Mouse (Mus musculus): ENCODE data around the gene Cux1. TPM values are rescaled to one million over a fixed set of nuclear protein-coding genes. Genes with fewer than 3 reads are reported as not detected.
"Not testable (repeated sequence)": the region's sequence is repeated elsewhere in the genome, so short reads cannot be mapped to it uniquely, and the experiment has no call there.

Gene Cux1
- polyA plus RNA-seq, 1 experiment from 2014 or later = 89.1 TPM

DNA sequence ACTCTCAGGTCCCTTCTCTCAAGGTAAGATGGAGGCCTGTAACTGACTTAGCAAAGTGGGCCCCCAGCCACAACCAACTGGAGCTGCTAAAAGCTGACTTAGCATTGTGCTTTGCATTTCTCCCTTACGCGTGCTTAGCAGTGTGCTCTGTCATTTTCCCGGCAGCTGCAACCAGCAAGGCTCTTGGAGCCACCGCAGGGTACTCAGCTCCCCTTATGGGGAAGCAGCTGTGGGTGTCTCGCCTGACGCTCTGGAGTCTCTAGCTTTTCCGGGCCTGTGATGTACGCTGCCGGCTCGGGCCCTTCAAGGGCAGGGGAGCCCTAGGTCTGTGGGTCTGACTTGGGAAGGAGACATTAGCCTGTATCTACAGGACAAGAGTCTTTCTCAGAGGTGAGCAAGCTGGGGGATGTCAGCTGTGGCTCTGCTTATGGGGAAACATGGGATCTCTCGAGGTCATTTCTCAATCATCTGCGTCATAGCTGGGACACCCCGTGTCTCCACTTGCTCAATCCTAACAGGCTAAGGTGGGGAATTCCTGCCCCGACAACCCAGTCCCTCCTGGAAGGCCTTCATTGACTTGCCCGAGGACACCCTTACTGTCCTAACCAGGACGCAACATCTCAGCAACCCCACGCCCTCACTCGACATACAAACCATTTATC lies 350.2 kb downstream of the Cux1 start:
- Histone ChIP-seq H3K27me3 (ENCODE audit: control insufficient read depth, insufficient read depth, low read length) (no peaks in the 10 kb centered on the region), H3K4me3 (replicated peaks; ENCODE audit: low read length) (no peak overlapping the region), H3K27ac (no peak overlapping the region), H3K9ac (no peak overlapping the region), H3K36me3 (replicated peaks; ENCODE audit: control insufficient read depth, insufficient read depth) (peaks cover 33% of the 10 kb centered on the region), H3K4me1 (replicated peaks; ENCODE audit: control insufficient read depth, insufficient read depth, low read length) (no peaks in the 10 kb centered on the region), H3K4me2 (replicated peaks) (no peak overlapping the region), H3K9me3 (ENCODE audit: control insufficient read depth, low read length) (peaks cover 5% of the 10 kb centered on the region; the same call in 1 of the 2 replicates)
- ATAC-seq (ENCODE audit: low FRiP score) (no peak), DNase-seq (ENCODE audit: low spot score) (no peak)
- WGBS = 82% methylated on average over 18 of the region's 18 CpGs

DNA sequence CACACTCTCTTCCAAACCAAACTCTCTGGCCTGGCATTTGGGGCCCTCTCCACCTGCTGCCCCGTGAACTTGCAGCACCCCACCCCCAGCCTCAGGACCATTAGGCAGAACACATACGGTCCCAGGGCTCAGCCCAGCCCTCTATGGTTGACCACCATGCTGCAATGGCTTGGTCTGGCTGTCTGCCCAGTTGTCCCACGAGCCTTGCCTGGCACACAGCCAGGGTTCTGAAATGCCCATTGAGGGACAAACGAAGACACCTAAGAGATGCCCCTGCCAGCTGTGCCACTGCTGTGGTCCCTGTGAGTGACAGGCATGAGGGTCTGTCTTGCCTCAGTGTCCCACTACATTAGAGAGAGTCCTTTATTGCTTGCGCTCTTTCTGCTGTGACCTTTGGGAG lies 351.3 kb downstream of the Cux1 start:
- no peak overlapping the region for H3K4me3 ChIP-seq (replicated peaks; ENCODE audit: low read length)
- DNase-seq (ENCODE audit: low spot score) (no peak), ATAC-seq (ENCODE audit: low FRiP score) (no peak)
- no peak overlapping the region for H3K9ac ChIP-seq
- peaks cover 21% of the 10 kb centered on the region for H3K36me3 ChIP-seq (replicated peaks; ENCODE audit: control insufficient read depth, insufficient read depth)
- peaks cover 5% of the 10 kb centered on the region; the same call in 1 of the 2 replicates for H3K9me3 ChIP-seq (ENCODE audit: control insufficient read depth, low read length)
- WGBS = 69% methylated on average over 5 of the region's 5 CpGs
- H3K27ac ChIP-seq = no peak overlapping the region
- no peak overlapping the region for H3K4me2 ChIP-seq (replicated peaks)
- no peaks in the 10 kb centered on the region for H3K27me3 ChIP-seq (ENCODE audit: control insufficient read depth, insufficient read depth, low read length)
- no peaks in the 10 kb centered on the region for H3K4me1 ChIP-seq (replicated peaks; ENCODE audit: control insufficient read depth, insufficient read depth, low read length)

DNA sequence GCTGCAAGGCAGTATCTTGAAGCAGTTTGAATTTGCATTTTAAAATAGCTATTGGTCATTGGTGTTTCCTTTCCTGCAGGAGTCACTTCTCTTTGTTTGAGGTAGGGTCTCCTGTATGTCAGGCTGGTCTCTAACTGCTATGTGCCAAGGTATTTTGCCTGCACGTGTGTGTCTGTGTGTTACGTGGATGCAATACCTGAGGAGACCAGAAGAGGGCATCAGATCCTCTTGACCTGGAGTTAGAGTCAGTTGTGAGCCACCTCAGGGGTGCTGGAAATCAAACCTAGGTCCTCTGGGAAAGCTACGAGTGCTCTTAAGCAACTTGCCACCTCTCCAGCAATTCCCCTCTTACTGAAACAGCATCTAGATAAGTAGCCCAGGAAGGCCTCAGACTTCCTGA lies 352.1 kb downstream of the Cux1 start:
- 92% methylated on average over 3 of the region's 3 CpGs for WGBS
- peaks cover 14% of the 10 kb centered on the region for H3K36me3 ChIP-seq (replicated peaks; ENCODE audit: control insufficient read depth, insufficient read depth)
- no peaks in the 10 kb centered on the region for H3K4me1 ChIP-seq (replicated peaks; ENCODE audit: control insufficient read depth, insufficient read depth, low read length)
- H3K27ac ChIP-seq = no peak overlapping the region
- ATAC-seq (ENCODE audit: low FRiP score) = no peak
- no peak overlapping the region for H3K4me3 ChIP-seq (replicated peaks; ENCODE audit: low read length)
- H3K9ac ChIP-seq = no peak overlapping the region
- no peak overlapping the region for H3K4me2 ChIP-seq (replicated peaks)
- H3K9me3 ChIP-seq (ENCODE audit: control insufficient read depth, low read length) = peaks cover 5% of the 10 kb centered on the region; the same call in 1 of the 2 replicates
- DNase-seq (ENCODE audit: low spot score) = no peak
- no peaks in the 10 kb centered on the region for H3K27me3 ChIP-seq (ENCODE audit: control insufficient read depth, insufficient read depth, low read length)

DNA sequence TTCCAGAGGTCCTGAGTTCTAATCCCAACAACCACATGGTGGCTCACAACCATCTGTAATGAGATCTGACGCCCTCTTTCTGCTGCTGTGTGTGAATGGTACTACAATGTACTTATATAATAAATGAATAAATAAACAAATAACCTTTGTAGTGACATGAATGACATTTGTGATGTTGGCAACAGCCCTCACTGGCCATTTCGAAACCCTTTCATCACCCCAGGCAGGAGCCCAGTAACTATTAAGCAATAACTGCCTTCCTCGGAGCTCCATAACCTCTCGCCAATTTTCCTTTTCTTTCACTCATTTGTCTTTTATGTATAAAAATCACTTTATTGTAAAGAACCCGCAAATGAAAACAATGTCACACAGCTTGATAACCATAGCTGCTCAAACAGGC lies 353.6 kb downstream of the Cux1 start:
- no peak overlapping the region for H3K4me2 ChIP-seq (replicated peaks)
- no peak overlapping the region for H3K4me3 ChIP-seq (replicated peaks; ENCODE audit: low read length)
- no peak for ATAC-seq (ENCODE audit: low FRiP score)
- no peak for DNase-seq (ENCODE audit: low spot score)
- H3K4me1 ChIP-seq (replicated peaks; ENCODE audit: control insufficient read depth, insufficient read depth, low read length) = no peaks in the 10 kb centered on the region
- no peak overlapping the region for H3K27ac ChIP-seq
- WGBS = 81% methylated on average over 5 of the region's 5 CpGs
- no peaks in the 10 kb centered on the region for H3K27me3 ChIP-seq (ENCODE audit: control insufficient read depth, insufficient read depth, low read length)
- peaks cover 3% of the 10 kb centered on the region for H3K36me3 ChIP-seq (replicated peaks; ENCODE audit: control insufficient read depth, insufficient read depth)
- no peak overlapping the region for H3K9ac ChIP-seq
- H3K9me3 ChIP-seq (ENCODE audit: control insufficient read depth, low read length) = peaks cover 5% of the 10 kb centered on the region; the same call in 1 of the 2 replicates

DNA sequence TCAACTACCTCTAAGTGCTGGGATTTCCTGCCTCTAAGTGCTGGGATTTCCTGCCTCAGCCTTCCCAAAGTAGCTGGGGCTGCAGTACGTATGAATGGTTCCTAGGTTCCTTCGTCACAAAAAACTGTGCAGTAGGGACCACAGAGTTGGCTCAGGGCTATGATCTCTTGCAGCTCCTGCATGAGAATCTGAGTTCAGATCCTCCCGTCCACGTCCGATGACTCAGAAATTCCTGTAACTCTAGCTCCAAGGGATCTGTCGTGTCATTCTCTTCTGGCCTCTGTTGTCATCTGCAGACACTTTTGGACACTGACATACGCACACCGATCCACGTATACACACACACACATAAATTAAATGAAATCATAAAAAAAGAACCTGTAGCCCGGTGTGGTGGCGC lies 354.6 kb downstream of the Cux1 start:
- H3K4me1 ChIP-seq (replicated peaks; ENCODE audit: control insufficient read depth, insufficient read depth, low read length) = no peaks in the 10 kb centered on the region
- peaks cover 5% of the 10 kb centered on the region; the same call in 1 of the 2 replicates for H3K9me3 ChIP-seq (ENCODE audit: control insufficient read depth, low read length)
- H3K9ac ChIP-seq = no peak overlapping the region
- ATAC-seq (ENCODE audit: low FRiP score) (no peak), DNase-seq (ENCODE audit: low spot score) (no peak)
- no peak overlapping the region for H3K4me2 ChIP-seq (replicated peaks)
- 93% methylated on average over 11 of the region's 11 CpGs for WGBS
- no peak overlapping the region for H3K27ac ChIP-seq
- H3K27me3 ChIP-seq (ENCODE audit: control insufficient read depth, insufficient read depth, low read length) = no peaks in the 10 kb centered on the region
- no peak overlapping the region for H3K4me3 ChIP-seq (replicated peaks; ENCODE audit: low read length)
- H3K36me3 ChIP-seq (replicated peaks; ENCODE audit: control insufficient read depth, insufficient read depth) = no peaks in the 10 kb centered on the region

DNA sequence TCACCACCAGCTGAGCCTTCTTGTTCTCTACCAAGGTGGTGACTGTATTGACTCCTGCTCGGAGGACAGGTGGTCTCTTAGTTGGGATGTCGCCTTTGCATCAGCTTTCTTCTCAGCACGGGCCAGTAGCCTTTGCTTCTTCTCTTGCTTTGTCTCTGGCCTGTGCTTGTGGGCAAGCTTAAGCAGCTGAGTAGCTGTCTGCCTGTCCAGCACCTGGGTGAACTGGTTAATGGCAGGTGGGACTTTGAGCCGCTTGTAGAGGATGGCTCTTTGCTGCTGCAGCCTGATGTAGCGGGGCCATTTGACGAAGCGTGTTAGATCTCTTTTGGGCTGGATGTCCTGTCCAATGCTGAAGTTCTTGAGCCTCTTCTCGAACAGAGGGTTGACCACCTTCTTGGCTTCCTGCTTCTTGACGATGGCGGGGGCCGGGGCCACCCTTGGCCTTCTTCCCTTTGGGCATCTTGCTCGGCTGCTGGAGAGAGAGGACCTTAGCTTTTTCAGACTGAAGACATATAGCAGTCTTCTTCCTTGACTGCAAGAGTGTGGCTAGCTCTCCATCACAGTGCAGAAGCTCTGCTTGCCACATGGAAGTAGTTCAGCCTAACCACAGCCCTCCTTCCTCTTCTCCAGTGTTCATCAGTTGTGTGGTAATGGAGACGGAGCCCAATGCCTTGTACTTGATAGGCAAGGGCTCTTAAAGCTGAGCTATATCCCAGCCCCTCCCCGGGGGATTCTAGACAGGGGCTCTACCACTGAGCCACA lies 355.8 kb downstream of the Cux1 start:
- not testable (repeated sequence) for DNase-seq (ENCODE audit: low spot score); H3K9ac ChIP-seq; H3K9me3 ChIP-seq (ENCODE audit: control insufficient read depth, low read length); H3K4me2 ChIP-seq (replicated peaks); H3K27ac ChIP-seq; H3K27me3 ChIP-seq (ENCODE audit: control insufficient read depth, insufficient read depth, low read length); ATAC-seq (ENCODE audit: low FRiP score); H3K4me3 ChIP-seq (replicated peaks; ENCODE audit: low read length); H3K36me3 ChIP-seq (replicated peaks; ENCODE audit: control insufficient read depth, insufficient read depth); H3K4me1 ChIP-seq (replicated peaks; ENCODE audit: control insufficient read depth, insufficient read depth, low read length)
- 90% methylated on average over 14 of the region's 14 CpGs for WGBS

DNA sequence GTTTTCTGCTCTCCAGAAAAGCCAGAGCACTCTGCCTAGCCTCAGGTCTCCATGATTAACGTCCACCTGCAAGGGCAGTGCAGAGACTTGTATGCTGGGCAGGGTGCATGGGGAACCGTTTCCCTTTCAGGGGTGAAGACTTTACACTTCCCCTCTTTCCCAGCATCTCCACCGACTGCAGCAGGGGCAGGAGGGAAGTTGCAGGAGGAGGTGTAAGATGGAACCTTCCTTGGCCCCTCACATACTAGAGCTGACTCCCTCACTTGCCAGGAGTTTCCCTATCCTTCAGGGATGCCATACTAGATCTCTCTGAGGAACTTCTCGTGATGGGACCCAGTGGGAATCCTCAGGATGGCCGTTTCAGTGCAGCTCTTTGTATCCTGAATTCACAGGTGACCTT lies 356.7 kb downstream of the Cux1 start:
- Histone ChIP-seq H3K4me1 (replicated peaks; ENCODE audit: control insufficient read depth, insufficient read depth, low read length) (no peaks in the 10 kb centered on the region), H3K27ac (no peak overlapping the region), H3K9ac (no peak overlapping the region), H3K4me3 (replicated peaks; ENCODE audit: low read length) (no peak overlapping the region), H3K9me3 (ENCODE audit: control insufficient read depth, low read length) (peaks cover 3% of the 10 kb centered on the region; the same call in 1 of the 2 replicates), H3K27me3 (ENCODE audit: control insufficient read depth, insufficient read depth, low read length) (no peaks in the 10 kb centered on the region), H3K36me3 (replicated peaks; ENCODE audit: control insufficient read depth, insufficient read depth) (no peaks in the 10 kb centered on the region), H3K4me2 (replicated peaks) (no peak overlapping the region)
- WGBS = 80% methylated on average over 5 of the region's 5 CpGs
- DNase-seq (ENCODE audit: low spot score) (no peak), ATAC-seq (ENCODE audit: low FRiP score) (no peak)

DNA sequence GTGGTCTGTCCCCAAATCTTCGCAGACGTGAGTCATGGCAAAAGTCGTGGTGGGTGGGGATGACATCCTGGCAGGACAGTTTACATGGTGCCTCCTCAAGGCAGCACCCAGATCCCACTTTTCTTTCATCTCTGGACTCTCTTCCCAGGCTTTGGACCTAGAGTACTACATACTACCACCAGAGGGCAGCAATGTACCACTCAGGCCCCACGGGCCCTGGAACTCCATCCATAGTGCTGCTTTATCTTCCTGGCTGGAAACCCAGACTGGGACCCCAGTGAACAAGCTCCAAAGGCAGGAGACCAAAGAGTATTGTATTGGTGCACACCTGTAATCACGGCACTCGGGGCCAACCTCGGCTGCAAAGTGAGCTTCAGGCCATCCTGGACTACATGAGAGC lies 365.5 kb downstream of the Cux1 start:
- Histone ChIP-seq H3K9me3 (ENCODE audit: control insufficient read depth, low read length) (no peaks in the 10 kb centered on the region), H3K4me2 (replicated peaks) (no peak overlapping the region), H3K36me3 (replicated peaks; ENCODE audit: control insufficient read depth, insufficient read depth) (peaks cover 4% of the 10 kb centered on the region), H3K27me3 (ENCODE audit: control insufficient read depth, insufficient read depth, low read length) (no peaks in the 10 kb centered on the region), H3K4me1 (replicated peaks; ENCODE audit: control insufficient read depth, insufficient read depth, low read length) (peaks cover 8% of the 10 kb centered on the region), H3K9ac (no peak overlapping the region), H3K4me3 (replicated peaks; ENCODE audit: low read length) (no peak overlapping the region), H3K27ac (no peak overlapping the region)
- WGBS = 22% methylated on average over 7 of the region's 7 CpGs
- DNase-seq (ENCODE audit: low spot score) (peak; percentile 90), ATAC-seq (ENCODE audit: low FRiP score) (peak; percentile 64)

DNA sequence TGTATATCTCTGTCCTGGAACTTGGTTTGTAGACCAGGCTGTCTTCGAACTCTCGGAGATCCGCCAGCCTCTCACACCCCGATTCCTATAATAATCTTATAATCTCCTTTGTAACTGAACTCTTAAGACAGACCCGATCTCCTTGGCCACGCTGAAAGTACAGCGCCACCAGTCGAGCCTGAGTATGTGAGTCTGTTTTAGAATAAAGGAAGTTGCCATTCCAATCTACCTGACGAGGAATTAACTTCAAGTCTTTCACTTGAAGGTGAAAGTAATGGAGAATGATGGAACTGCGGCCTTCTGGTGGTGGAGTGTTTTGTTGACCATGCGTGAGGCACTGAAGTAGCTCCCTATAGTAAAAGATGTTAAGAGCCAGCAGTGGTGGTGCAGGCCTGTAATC lies 367.8 kb downstream of the Cux1 start:
- WGBS = 31% methylated on average over 11 of the region's 11 CpGs
- Histone ChIP-seq H3K36me3 (replicated peaks; ENCODE audit: control insufficient read depth, insufficient read depth) (peaks cover 27% of the 10 kb centered on the region), H3K4me1 (replicated peaks; ENCODE audit: control insufficient read depth, insufficient read depth, low read length) (peaks cover 8% of the 10 kb centered on the region), H3K4me3 (replicated peaks; ENCODE audit: low read length) (peak overlapping the region; percentile 74), H3K27ac (no peak overlapping the region), H3K9ac (peak overlapping the region; percentile 64; the same call in 1 of the 2 replicates), H3K27me3 (ENCODE audit: control insufficient read depth, insufficient read depth, low read length) (no peaks in the 10 kb centered on the region), H3K4me2 (replicated peaks) (peak overlapping the region; percentile 54), H3K9me3 (ENCODE audit: control insufficient read depth, low read length) (no peaks in the 10 kb centered on the region)
- ATAC-seq (ENCODE audit: low FRiP score) = no peak
- peak; percentile 38 for DNase-seq (ENCODE audit: low spot score)

Measured in hindbrain, embryonic 14.5 days (tissue).